8 mouse cellular contexts compared by ENCODE assay signal in genomic region chr11:97439935-97440334, GRCm38 (mm10). TPM values are rescaled to one million over a fixed set of nuclear protein-coding genes. Genes with fewer than 3 reads are reported as not detected.
DNase-seq lines count a peak whose midpoint lies in the region; ATAC-seq and TF ChIP-seq lines count a peak whose summit lies in the region.

No protein-coding gene starts in this region.

- H3K36me3 ChIP-seq in intestine, postnatal 0 days (ENCODE audit: control insufficient read depth, insufficient read depth): peaks cover 9% of the 10 kb centered on the region; the same call in 1 of the 2 replicates
- H3K36me3 ChIP-seq in neural tube, embryonic 15.5 days: peaks cover 3% of the 10 kb centered on the region; the same call in 1 of the 2 replicates

- peak overlapping the region; percentile 67 for H3K9ac ChIP-seq in intestine, postnatal 0 days (ENCODE audit: low read depth, low read length)
- H3K9ac ChIP-seq in neural tube, embryonic 15.5 days (replicated peaks): peak overlapping the region; percentile 37

- peak; percentile 91 for TF ChIP-seq POLR2A in bone marrow, adult 2 months (IDR thresholded peaks at IDR 0.05; ENCODE audit: borderline replicate concordance, control insufficient read depth, low read depth, low read length)

- peak overlapping the region; percentile 80; the same call in 1 of the 2 replicates for H3K27ac ChIP-seq in bone marrow, adult 2 months (ENCODE audit: control insufficient read depth, insufficient read depth, low read depth, low read length, poor library complexity)
- H3K27ac ChIP-seq in intestine, postnatal 0 days (ENCODE audit: low read depth, low read length): peak overlapping the region; percentile 74
- H3K27ac ChIP-seq in neural tube, embryonic 15.5 days (replicated peaks): peak overlapping the region; percentile 64

- no peaks in the 10 kb centered on the region for H3K9me3 ChIP-seq in intestine, postnatal 0 days (ENCODE audit: control insufficient read depth)
- H3K9me3 ChIP-seq in neural tube, embryonic 15.5 days (replicated peaks): no peaks in the 10 kb centered on the region

- H3K4me1 ChIP-seq in bone marrow, adult 2 months (ENCODE audit: control insufficient read depth, insufficient read depth, low read length): peaks cover 1% of the 10 kb centered on the region; the same call in 1 of the 2 replicates
- H3K4me1 ChIP-seq in intestine, postnatal 0 days (replicated peaks; ENCODE audit: control insufficient read depth, insufficient read depth, low read length): peaks cover 12% of the 10 kb centered on the region
- H3K4me1 ChIP-seq in neural tube, embryonic 15.5 days: peaks cover 52% of the 10 kb centered on the region

- TF ChIP-seq CTCF in bone marrow, adult 2 months (IDR thresholded peaks at IDR 0.05; ENCODE audit: control insufficient read depth, insufficient read depth, low read length): no peak
- TF ChIP-seq CTCF in intestine, postnatal 0 days (IDR thresholded peaks at IDR 0.05; ENCODE audit: low read depth): no peak

- ATAC-seq in intestine, postnatal 0 days: no peak
- peak; percentile 19; the same call in 1 of the 2 replicates for ATAC-seq in neural tube, embryonic 15.5 days (ENCODE audit: low FRiP score)

- peak; percentile 83 for DNase-seq in 416B (ENCODE audit: low read depth)
- DNase-seq in heart, adult 11 months: peak; percentile 99
- DNase-seq in lung, adult 18-20 months: peak; percentile 87 to 92
- DNase-seq in cerebellum, adult 18-20 months: no peak
- DNase-seq in left cerebral cortex, adult 9 months (ENCODE audit: low spot score in 2 of 2): no peak

- peak overlapping the region; percentile 89 for H3K4me2 ChIP-seq in intestine, postnatal 0 days (replicated peaks; ENCODE audit: low read depth)
- H3K4me2 ChIP-seq in neural tube, embryonic 15.5 days: peak overlapping the region; percentile 58

- no peaks in the 10 kb centered on the region for H3K27me3 ChIP-seq in intestine, postnatal 0 days (replicated peaks; ENCODE audit: control insufficient read depth, insufficient read depth, low read length)
- peaks cover 34% of the 10 kb centered on the region for H3K27me3 ChIP-seq in neural tube, embryonic 15.5 days (replicated peaks)

- peak overlapping the region; percentile 87 for H3K4me3 ChIP-seq in bone marrow, adult 2 months (replicated peaks; ENCODE audit: control insufficient read depth, low read depth, low read length)
- peak overlapping the region; percentile 65 for H3K4me3 ChIP-seq in intestine, postnatal 0 days (ENCODE audit: low read depth, low read length)
- H3K4me3 ChIP-seq in neural tube, embryonic 15.5 days (replicated peaks): peak overlapping the region; percentile 41

- WGBS in bone marrow, adult 2 months: under 1% methylated on average over 37 of the region's 37 CpGs
- WGBS in intestine, postnatal 0 days: under 1% methylated on average over 26 of the region's 37 CpGs
- WGBS in neural tube, embryonic 15.5 days: 2% methylated on average over 28 of the region's 37 CpGs

RNA-seq across cellular contexts. Expression of gene Arhgap23, which starts 24.6 kb away (rescaled TPM):
- 32.9 and 39.9 TPM in 2 replicates for polyA plus RNA-seq in bone marrow, adult 2 months (2011; ENCODE audit: insufficient read depth, insufficient read length, low replicate concordance, missing spikeins)
- polyA plus RNA-seq in intestine, postnatal 0 days (2015; fragmentation: Nextera tagmentation; extraction: Ambion mirVana): 3.5 and 4.6 TPM in 2 replicates
- polyA plus RNA-seq in neural tube, embryonic 15.5 days (2015; fragmentation: Nextera tagmentation; extraction: Ambion mirVana): 8.0 and 9.2 TPM in 2 replicates

Comparison
In these comparisons a context has a peak if more than half of its experiments do, and no peak if none do; other contexts are left out.
1. DNase-seq: peak in 416B (single experiment), heart, adult 11 months (single experiment) and lung, adult 18-20 months (2 of 2); none in cerebellum, adult 18-20 months (0 of 2) and left cerebral cortex, adult 9 months (0 of 2).
2. Peak in every context shown above with its lines, with median percentiles within 50 percentile points of each other: H3K27ac ChIP-seq and H3K4me3 ChIP-seq.